Mouse (Mus musculus): ENCODE measurements at regions not wholly inside any gene's neighbourhood (a gene's known extent, or its start where the extent isn't known, plus 50 kb on each side); places are given as distances from the start of the nearest gene placed in this dataset.

- ATAC-seq (replicated peaks; ENCODE audit: poor library complexity) = no peak
Measured at GRCm38 (mm10) chr11:84706692-84707091, 112.6 kb downstream of the Mrm1 start.

GRCm38 (mm10) chr11:84701319-84702175 lies 117.8 kb downstream of the Mrm1 start:
- ATAC-seq (replicated peaks; ENCODE audit: poor library complexity) = peak; percentile 78

- ATAC-seq (replicated peaks; ENCODE audit: poor library complexity) = no peak
Measured at GRCm38 (mm10) chr11:84697521-84697920, 121.8 kb downstream of the Mrm1 start.

GRCm38 (mm10) chr11:84692638-84693037 lies 126.7 kb downstream of the Mrm1 start:
- ATAC-seq (replicated peaks; ENCODE audit: poor library complexity) = peak; percentile 46

- no peak for ATAC-seq (replicated peaks; ENCODE audit: poor library complexity)
Measured at GRCm38 (mm10) chr11:84691410-84692148, 127.7 kb downstream of the Mrm1 start.

GRCm38 (mm10) chr11:84686473-84686872 lies 132.8 kb downstream of the Mrm1 start:
- no peak for ATAC-seq (replicated peaks; ENCODE audit: poor library complexity)

- ATAC-seq (replicated peaks; ENCODE audit: poor library complexity) = no peak
Measured at GRCm38 (mm10) chr11:84684325-84684724, 135.0 kb downstream of the Mrm1 start.

GRCm38 (mm10) chr11:84682931-84683330 lies 136.4 kb downstream of the Mrm1 start:
- no peak for ATAC-seq (replicated peaks; ENCODE audit: poor library complexity)

- no peak for ATAC-seq (replicated peaks; ENCODE audit: poor library complexity)
Measured at GRCm38 (mm10) chr11:84676377-84677078, 142.8 kb downstream of the Mrm1 start.

GRCm38 (mm10) chr11:84672841-84673473 lies 146.4 kb downstream of the Mrm1 start:
- no peak for ATAC-seq (replicated peaks; ENCODE audit: poor library complexity)

- ATAC-seq (replicated peaks; ENCODE audit: poor library complexity) = no peak
Measured at GRCm38 (mm10) chr11:84671585-84671984, 146.2 kb upstream of the Lhx1 start.

GRCm38 (mm10) chr11:84667711-84668110 lies 142.4 kb upstream of the Lhx1 start:
- ATAC-seq (replicated peaks; ENCODE audit: poor library complexity) = no peak

- ATAC-seq (replicated peaks; ENCODE audit: poor library complexity) = no peak
Measured at GRCm38 (mm10) chr11:84664258-84664657, 138.9 kb upstream of the Lhx1 start.

- ATAC-seq (replicated peaks; ENCODE audit: poor library complexity) = no peak
Measured at GRCm38 (mm10) chr11:84661981-84662380, 136.6 kb upstream of the Lhx1 start.

- no peak for ATAC-seq (replicated peaks; ENCODE audit: poor library complexity)
Measured at GRCm38 (mm10) chr11:84660877-84661276, 135.5 kb upstream of the Lhx1 start.

GRCm38 (mm10) chr11:84659370-84659937 lies 134.1 kb upstream of the Lhx1 start:
- no peak for ATAC-seq (replicated peaks; ENCODE audit: poor library complexity)

GRCm38 (mm10) chr11:84653481-84653880 lies 128.1 kb upstream of the Lhx1 start:
- ATAC-seq (replicated peaks; ENCODE audit: poor library complexity) = no peak

GRCm38 (mm10) chr11:84648899-84649298 lies 123.6 kb upstream of the Lhx1 start:
- no peak for ATAC-seq (replicated peaks; ENCODE audit: poor library complexity)

- ATAC-seq (replicated peaks; ENCODE audit: poor library complexity) = no peak
Measured at GRCm38 (mm10) chr11:84647104-84647503, 121.8 kb upstream of the Lhx1 start.

- ATAC-seq (replicated peaks; ENCODE audit: poor library complexity) = no peak
Measured at GRCm38 (mm10) chr11:84643107-84643372, 117.7 kb upstream of the Lhx1 start.
